Mouse (Mus musculus) midbrain, embryonic 16.5 days (tissue): ENCODE measurements at regions not wholly inside any gene's neighbourhood (a gene's known extent, or its start where the extent isn't known, plus 50 kb on each side); places are given as distances from the start of the nearest gene placed in this dataset.

Experiments used
- ATAC-seq: fragments of 200-750 bp; cut with Nextera tagmentation; 2 replicates; pipeline ENCODE4 v1.8.0; 2017; ENCODE audit warnings: moderate TSS enrichment
- H3K27ac ChIP-seq: fragments of 300-500 bp; sonication (generic); 2 replicates; pipeline ENCODE4 v1.5.1; 2014; ENCODE audit warnings: mild to moderate bottlenecking, low read length, mixed read lengths
- H3K27me3 ChIP-seq: fragments of 300-500 bp; sonication (generic); 2 replicates; pipeline ENCODE4 v1.6.1; 2014; ENCODE audit warnings: low read depth, low read length, mixed read lengths; ENCODE audit not compliant: control insufficient read depth, insufficient read depth
- H3K36me3 ChIP-seq: fragments of 300-500 bp; sonication (generic); 2 replicates; pipeline ENCODE4 v1.6.1; 2014; ENCODE audit warnings: mild to moderate bottlenecking, low read length, moderate library complexity, mixed read lengths; ENCODE audit not compliant: control insufficient read depth, insufficient read depth
- H3K4me1 ChIP-seq: fragments of 300-500 bp; sonication (generic); 2 replicates; pipeline ENCODE4 v1.6.1; 2014; ENCODE audit warnings: mild to moderate bottlenecking, low read length, mixed read lengths; ENCODE audit not compliant: control insufficient read depth, insufficient read depth
- H3K4me2 ChIP-seq: fragments of 300-500 bp; sonication (generic); 2 replicates; pipeline ENCODE4 v1.6.1; 2014; ENCODE audit warnings: mild to moderate bottlenecking, low read length, mixed read lengths
- H3K4me3 ChIP-seq: fragments of 300-500 bp; sonication (generic); 2 replicates; pipeline ENCODE4 v1.5.1; 2014; ENCODE audit warnings: low read depth, mild to moderate bottlenecking, low read length, moderate library complexity, mixed read lengths
- H3K9ac ChIP-seq: fragments of 300-500 bp; sonication (generic); 2 replicates; pipeline ENCODE4 v1.6.1; 2014; ENCODE audit warnings: low read depth, low read length, mixed read lengths
- H3K9me3 ChIP-seq: fragments of 300-500 bp; sonication (generic); replicated peaks from 2 replicates; pipeline ENCODE4 v1.6.1; 2014; ENCODE audit warnings: mild to moderate bottlenecking, low read length, mixed read lengths; ENCODE audit not compliant: control insufficient read depth, poor library complexity, severe bottlenecking
- WGBS: fragments of 180-500 bp; shearing (Covaris S2); extraction: QIAGEN DNeasy Blood & Tissue Kit; methylation state at CpG from one replicate; pipeline ENCODE4 v1.1.7; 2014; 5-methylcytosine and 5-hydroxymethylcytosine counted together

- Histone ChIP-seq H3K27ac (no peak overlapping the region), H3K27me3 (no peaks in the 10 kb centered on the region), H3K36me3 (no peaks in the 10 kb centered on the region), H3K4me1 (no peaks in the 10 kb centered on the region), H3K9ac (no peak overlapping the region), H3K9me3 (no peaks in the 10 kb centered on the region), H3K4me3 (no peak overlapping the region), H3K4me2 (no peak overlapping the region)
- no peak for ATAC-seq
- 79% methylated on average over 3 of the region's 3 CpGs for WGBS
Observed at GRCm38 (mm10) chr4:51686651-51687050, 470.2 kb downstream of the Cylc2 start.
